Mouse (Mus musculus): Measurements from ENCODE around the gene Anks3. TPM values are rescaled to one million over a fixed set of nuclear protein-coding genes. Genes with fewer than 3 reads are reported as not detected.

Anks3 gene
- polyA plus RNA-seq, 1 experiment from 2014 or later: 41.3 TPM

GRCm38 (mm10) chr16:5000611-5001010, 36.6 kb upstream of the Anks3 start:
- H3K9me3 ChIP-seq (ENCODE audit: control insufficient read depth, low read length): no peaks in the 10 kb centered on the region
- no peak overlapping the region for H3K9ac ChIP-seq (ENCODE audit: low read depth, low read length)
- no peaks in the 10 kb centered on the region for H3K27me3 ChIP-seq (replicated peaks; ENCODE audit: control insufficient read depth, insufficient read depth, low read length)
- whole genome bisulfite sequencing: 66% methylated on average over 3 of the region's 3 CpGs
- no peaks in the 10 kb centered on the region for H3K36me3 ChIP-seq (ENCODE audit: control insufficient read depth, insufficient read depth, low read length)
- H3K4me3 ChIP-seq (ENCODE audit: low read length): no peak overlapping the region
- ATAC-seq: no peak
- no peak overlapping the region for H3K4me2 ChIP-seq (ENCODE audit: low read depth, low read length)
- H3K4me1 ChIP-seq (ENCODE audit: control insufficient read depth, insufficient read depth, low read length): peaks cover 13% of the 10 kb centered on the region; the same call in 1 of the 2 replicates
- no peak overlapping the region for H3K27ac ChIP-seq (ENCODE audit: low read length)

- Histone ChIP-seq H3K4me3 (ENCODE audit: low read length) (no peak overlapping the region), H3K9ac (ENCODE audit: low read depth, low read length) (no peak overlapping the region), H3K4me2 (ENCODE audit: low read depth, low read length) (no peak overlapping the region), H3K36me3 (ENCODE audit: control insufficient read depth, insufficient read depth, low read length) (no peaks in the 10 kb centered on the region), H3K4me1 (ENCODE audit: control insufficient read depth, insufficient read depth, low read length) (peaks cover 13% of the 10 kb centered on the region; the same call in 1 of the 2 replicates), H3K27me3 (replicated peaks; ENCODE audit: control insufficient read depth, insufficient read depth, low read length) (no peaks in the 10 kb centered on the region), H3K27ac (ENCODE audit: low read length) (no peak overlapping the region), H3K9me3 (ENCODE audit: control insufficient read depth, low read length) (no peaks in the 10 kb centered on the region)
- ATAC-seq: peak; percentile 75
- WGBS: 17% methylated on average over 1 of the region's 1 CpGs
Observed at GRCm38 (mm10) chr16:4998984-4999383, 35.0 kb upstream of the Anks3 start.

- no peak within 1 kb of the TSS for H3K9ac ChIP-seq (ENCODE audit: low read depth, low read length)
- no peaks in the 10 kb centered on the region for H3K9me3 ChIP-seq (ENCODE audit: control insufficient read depth, low read length)
- no peaks in the 10 kb centered on the region for H3K27me3 ChIP-seq (replicated peaks; ENCODE audit: control insufficient read depth, insufficient read depth, low read length)
- H3K4me3 ChIP-seq (ENCODE audit: low read length): no peak within 1 kb of the TSS
- peaks cover 13% of the 10 kb centered on the region; the same call in 1 of the 2 replicates for H3K4me1 ChIP-seq (ENCODE audit: control insufficient read depth, insufficient read depth, low read length)
- no peak within 1 kb of the TSS for H3K4me2 ChIP-seq (ENCODE audit: low read depth, low read length)
- 21% methylated on average over 3 of the region's 3 CpGs for whole genome bisulfite sequencing
- no peak; the same call in 1 of the 2 replicates for ATAC-seq
- H3K36me3 ChIP-seq (ENCODE audit: control insufficient read depth, insufficient read depth, low read length): no peaks in the 10 kb centered on the region
- no peak within 1 kb of the TSS for H3K27ac ChIP-seq (ENCODE audit: low read length)
Observed at GRCm38 (mm10) chr16:4997553-4997952, 33.5 kb upstream of the Anks3 start, which contains the start of gene Sept12. TSS of gene Sept12 (minus strand) at chr16:4997852.

- no peak overlapping the region for H3K4me2 ChIP-seq (ENCODE audit: low read depth, low read length)
- no peaks in the 10 kb centered on the region for H3K9me3 ChIP-seq (ENCODE audit: control insufficient read depth, low read length)
- H3K4me3 ChIP-seq (ENCODE audit: low read length): no peak overlapping the region
- no peaks in the 10 kb centered on the region for H3K36me3 ChIP-seq (ENCODE audit: control insufficient read depth, insufficient read depth, low read length)
- no peak for ATAC-seq
- H3K27ac ChIP-seq (ENCODE audit: low read length): no peak overlapping the region
- peaks cover 8% of the 10 kb centered on the region; the same call in 1 of the 2 replicates for H3K4me1 ChIP-seq (ENCODE audit: control insufficient read depth, insufficient read depth, low read length)
- H3K27me3 ChIP-seq (replicated peaks; ENCODE audit: control insufficient read depth, insufficient read depth, low read length): no peaks in the 10 kb centered on the region
- no peak overlapping the region for H3K9ac ChIP-seq (ENCODE audit: low read depth, low read length)
- 90% methylated on average over 4 of the region's 4 CpGs for WGBS
Observed at GRCm38 (mm10) chr16:4993276-4993675, 29.3 kb upstream of the Anks3 start.

GRCm38 (mm10) chr16:4984717-4985116, 20.7 kb upstream of the Anks3 start:
- no peaks in the 10 kb centered on the region for H3K4me1 ChIP-seq (ENCODE audit: control insufficient read depth, insufficient read depth, low read length)
- WGBS: 92% methylated on average over 12 of the region's 12 CpGs
- no peak overlapping the region for H3K4me3 ChIP-seq (ENCODE audit: low read length)
- no peaks in the 10 kb centered on the region for H3K27me3 ChIP-seq (replicated peaks; ENCODE audit: control insufficient read depth, insufficient read depth, low read length)
- no peaks in the 10 kb centered on the region for H3K36me3 ChIP-seq (ENCODE audit: control insufficient read depth, insufficient read depth, low read length)
- no peaks in the 10 kb centered on the region for H3K9me3 ChIP-seq (ENCODE audit: control insufficient read depth, low read length)
- H3K27ac ChIP-seq (ENCODE audit: low read length): no peak overlapping the region
- ATAC-seq: no peak
- no peak overlapping the region for H3K9ac ChIP-seq (ENCODE audit: low read depth, low read length)
- H3K4me2 ChIP-seq (ENCODE audit: low read depth, low read length): no peak overlapping the region

- 68% methylated on average over 4 of the region's 4 CpGs for WGBS
- ATAC-seq: peak; percentile 69; the same call in 1 of the 2 replicates
Observed at GRCm38 (mm10) chr16:4979755-4980380, 15.9 kb upstream of the Anks3 start.

GRCm38 (mm10) chr16:4978275-4979051, 14.5 kb upstream of the Anks3 start:
- Histone ChIP-seq H3K27ac (ENCODE audit: low read length) (no peak overlapping the region), H3K4me2 (ENCODE audit: low read depth, low read length) (no peak overlapping the region), H3K36me3 (ENCODE audit: control insufficient read depth, insufficient read depth, low read length) (no peaks in the 10 kb centered on the region), H3K9ac (ENCODE audit: low read depth, low read length) (no peak overlapping the region), H3K4me1 (ENCODE audit: control insufficient read depth, insufficient read depth, low read length) (no peaks in the 10 kb centered on the region; the same call in 1 of the 2 replicates), H3K4me3 (ENCODE audit: low read length) (no peak overlapping the region), H3K9me3 (ENCODE audit: control insufficient read depth, low read length) (no peaks in the 10 kb centered on the region), H3K27me3 (replicated peaks; ENCODE audit: control insufficient read depth, insufficient read depth, low read length) (no peaks in the 10 kb centered on the region)
- 47% methylated on average over 5 of the region's 5 CpGs for WGBS
- ATAC-seq: no peak

More at GRCm38 (mm10) chr16:4979755-4980380, 15.9 kb upstream of the Anks3 start:
- Histone ChIP-seq H3K36me3 (ENCODE audit: control insufficient read depth, insufficient read depth, low read length) (no peaks in the 10 kb centered on the region), H3K27ac (ENCODE audit: low read length) (no peak overlapping the region), H3K4me2 (ENCODE audit: low read depth, low read length) (no peak overlapping the region), H3K9ac (ENCODE audit: low read depth, low read length) (no peak overlapping the region), H3K9me3 (ENCODE audit: control insufficient read depth, low read length) (no peaks in the 10 kb centered on the region), H3K27me3 (replicated peaks; ENCODE audit: control insufficient read depth, insufficient read depth, low read length) (no peaks in the 10 kb centered on the region), H3K4me3 (ENCODE audit: low read length) (no peak overlapping the region), H3K4me1 (ENCODE audit: control insufficient read depth, insufficient read depth, low read length) (no peaks in the 10 kb centered on the region; the same call in 1 of the 2 replicates)

GRCm38 (mm10) chr16:4976180-4976579, 12.2 kb upstream of the Anks3 start:
- Histone ChIP-seq H3K4me1 (ENCODE audit: control insufficient read depth, insufficient read depth, low read length) (no peaks in the 10 kb centered on the region; the same call in 1 of the 2 replicates), H3K9ac (ENCODE audit: low read depth, low read length) (no peak overlapping the region), H3K9me3 (ENCODE audit: control insufficient read depth, low read length) (no peaks in the 10 kb centered on the region), H3K27me3 (replicated peaks; ENCODE audit: control insufficient read depth, insufficient read depth, low read length) (no peaks in the 10 kb centered on the region), H3K4me2 (ENCODE audit: low read depth, low read length) (no peak overlapping the region), H3K27ac (ENCODE audit: low read length) (no peak overlapping the region), H3K4me3 (ENCODE audit: low read length) (no peak overlapping the region), H3K36me3 (ENCODE audit: control insufficient read depth, insufficient read depth, low read length) (no peaks in the 10 kb centered on the region)
- WGBS: 67% methylated on average over 2 of the region's 2 CpGs
- no peak for ATAC-seq

- H3K4me3 ChIP-seq (ENCODE audit: low read length): no peak overlapping the region
- no peak overlapping the region for H3K9ac ChIP-seq (ENCODE audit: low read depth, low read length)
- H3K4me1 ChIP-seq (ENCODE audit: control insufficient read depth, insufficient read depth, low read length): no peaks in the 10 kb centered on the region; the same call in 1 of the 2 replicates
- ATAC-seq: no peak
- H3K36me3 ChIP-seq (ENCODE audit: control insufficient read depth, insufficient read depth, low read length): no peaks in the 10 kb centered on the region
- no peaks in the 10 kb centered on the region for H3K9me3 ChIP-seq (ENCODE audit: control insufficient read depth, low read length)
- no peak overlapping the region for H3K27ac ChIP-seq (ENCODE audit: low read length)
- no peaks in the 10 kb centered on the region for H3K27me3 ChIP-seq (replicated peaks; ENCODE audit: control insufficient read depth, insufficient read depth, low read length)
- WGBS: 87% methylated on average over 5 of the region's 5 CpGs
- no peak overlapping the region for H3K4me2 ChIP-seq (ENCODE audit: low read depth, low read length)
Observed at GRCm38 (mm10) chr16:4974521-4974920, 10.5 kb upstream of the Anks3 start.
